Mouse (Mus musculus) hindbrain, embryonic 10.5 days (tissue): ENCODE data around the gene Prkar2b. TPM values are rescaled to one million over a fixed set of nuclear protein-coding genes. Genes with fewer than 3 reads are reported as not detected.

Experiments used
- DNase-seq: peaks from one replicate; pipeline ENCODE4 v3.0.0-alpha.2; 2017; ENCODE audit warnings: low spot score
- H3K27ac ChIP-seq: fragments of 300-500 bp; sonication (generic); 2 replicates; pipeline ENCODE4 v1.5.1; 2016; ENCODE audit warnings: mild to moderate bottlenecking, moderate library complexity
- H3K27me3 ChIP-seq: fragments of 300-500 bp; sonication (generic); 2 replicates; pipeline ENCODE4 v1.6.1; 2016; ENCODE audit warnings: mild to moderate bottlenecking; ENCODE audit not compliant: poor library complexity, insufficient read depth, severe bottlenecking
- H3K36me3 ChIP-seq: fragments of 300-500 bp; sonication (generic); 2 replicates; pipeline ENCODE4 v1.6.1; 2016; ENCODE audit warnings: mild to moderate bottlenecking, moderate library complexity
- H3K4me1 ChIP-seq: fragments of 300-500 bp; sonication (generic); replicated peaks from 2 replicates; pipeline ENCODE4 v1.6.1; 2016; ENCODE audit warnings: mild to moderate bottlenecking
- H3K4me3 ChIP-seq: fragments of 300-500 bp; sonication (generic); 2 replicates; pipeline ENCODE4 v1.5.1; 2016; ENCODE audit warnings: mild to moderate bottlenecking, moderate library complexity
- H3K9me3 ChIP-seq: fragments of 300-500 bp; sonication (generic); 2 replicates; pipeline ENCODE4 v1.6.1; 2016; ENCODE audit warnings: mild to moderate bottlenecking, moderate library complexity
- WGBS: fragments of 180-500 bp; shearing (Covaris S2); methylation state at CpG from one replicate; pipeline ENCODE4 v1.1.7; 2016; 5-methylcytosine and 5-hydroxymethylcytosine counted together
- polyA plus RNA-seq: library from polyadenylated mRNA; unstranded; fragments of >200 nt; fragmentation: Nextera tagmentation; extraction: Ambion mirVana; gene quantifications from 2 replicates; pipeline ENCODE4 v1.2.1, GENCODE M21; 2016

Prkar2b gene
- polyA plus RNA-seq, 1 experiment from 2014 or later, result 40.4 TPM

GRCm38 (mm10) chr12:31916691-31917090, 144.4 kb downstream of the Prkar2b start:
- DNase-seq, result no peak
- no peaks in the 10 kb centered on the region for H3K4me1 ChIP-seq
- no peaks in the 10 kb centered on the region for H3K27me3 ChIP-seq
- no peak overlapping the region for H3K4me3 ChIP-seq
- no peak overlapping the region for H3K27ac ChIP-seq
- WGBS, result 94% methylated on average over 5 of the region's 5 CpGs
- H3K9me3 ChIP-seq, result no peaks in the 10 kb centered on the region
- peaks cover 10% of the 10 kb centered on the region; the same call in 1 of the 2 replicates for H3K36me3 ChIP-seq

- WGBS, result 83% methylated on average over 4 of the region's 4 CpGs
- Histone ChIP-seq H3K27me3 (no peaks in the 10 kb centered on the region), H3K36me3 (no peaks in the 10 kb centered on the region), H3K27ac (no peak overlapping the region), H3K4me3 (no peak overlapping the region), H3K4me1 (no peaks in the 10 kb centered on the region), H3K9me3 (no peaks in the 10 kb centered on the region)
- no peak for DNase-seq
These were observed 147.5 kb downstream of the Prkar2b start for GRCm38 (mm10) chr12:31913614-31914013.

DNA sequence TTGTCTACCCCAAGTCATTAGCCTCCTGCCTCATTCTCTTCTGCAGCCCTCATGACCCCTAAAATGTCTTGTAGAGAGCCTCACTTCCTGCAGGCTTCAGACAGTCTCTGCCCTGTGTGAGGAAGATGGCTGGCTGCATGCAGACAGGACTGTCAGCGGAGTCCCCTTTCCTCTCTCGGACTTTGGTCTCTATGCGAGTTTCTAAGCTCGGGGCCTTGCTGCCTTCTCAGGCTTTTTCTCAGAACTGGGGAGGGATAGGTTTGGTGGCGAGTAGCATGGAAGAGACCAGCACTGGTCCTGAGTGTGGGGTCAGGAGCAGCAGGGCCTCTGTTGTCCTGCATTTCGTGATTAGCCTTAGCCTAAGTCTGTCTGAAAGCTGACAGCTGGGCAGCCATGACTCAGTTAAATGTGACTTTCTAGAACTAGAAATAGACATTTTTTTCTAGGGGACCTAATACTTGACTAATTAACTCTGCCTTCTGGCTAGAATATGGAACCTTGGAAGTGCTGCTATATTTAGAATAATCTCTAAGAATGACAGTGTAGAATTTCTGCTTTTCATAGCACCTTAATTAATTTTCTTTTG, 148.0 kb downstream of the Prkar2b start:
- Histone ChIP-seq H3K36me3 (no peaks in the 10 kb centered on the region), H3K27me3 (no peaks in the 10 kb centered on the region), H3K4me1 (no peaks in the 10 kb centered on the region), H3K9me3 (no peaks in the 10 kb centered on the region), H3K27ac (no peak overlapping the region), H3K4me3 (no peak overlapping the region)
- 81% methylated on average over 6 of the region's 6 CpGs for WGBS
- no peak for DNase-seq

Other genes with a start within 250 kb of the Prkar2b start
- gene Hbp1, start 110.8 kb downstream of the Prkar2b start, polyA plus RNA-seq, result 77.9 and 81.3 TPM in 2 replicates
- gene Pik3cg, start 147.4 kb upstream of the Prkar2b start, polyA plus RNA-seq, result 1.00 and 1.2 TPM in 2 replicates